Mouse (Mus musculus) embryonic stem cell, embryonic (primary cell): Measurements from ENCODE around the gene Fbxl15.

ENCODE experiments used
- CTCF ChIA-PET, 4 experiments: fragments of 300-600 bp in 2 of 4; fragments of 350-600 bp in 2 of 4; sonication (Branson Sonifier 250); formaldehyde crosslinking; loops; one replicate each; lab custom pipeline; 2022; ENCODE audit warnings: inconsistent platforms in 2 of 4; lab: Charles Lee
- POLR2A ChIA-PET, 4 experiments: fragments of 300-600 bp in 2 of 4; fragments of 350-600 bp in 2 of 4; sonication (Branson Sonifier 250); formaldehyde crosslinking; loops; one replicate each; lab custom pipeline; 2022; ENCODE audit warnings: antibody characterized with exemption in 4 of 4, inconsistent platforms in 1 of 4; lab: Charles Lee

Fbxl15 gene

DNA sequence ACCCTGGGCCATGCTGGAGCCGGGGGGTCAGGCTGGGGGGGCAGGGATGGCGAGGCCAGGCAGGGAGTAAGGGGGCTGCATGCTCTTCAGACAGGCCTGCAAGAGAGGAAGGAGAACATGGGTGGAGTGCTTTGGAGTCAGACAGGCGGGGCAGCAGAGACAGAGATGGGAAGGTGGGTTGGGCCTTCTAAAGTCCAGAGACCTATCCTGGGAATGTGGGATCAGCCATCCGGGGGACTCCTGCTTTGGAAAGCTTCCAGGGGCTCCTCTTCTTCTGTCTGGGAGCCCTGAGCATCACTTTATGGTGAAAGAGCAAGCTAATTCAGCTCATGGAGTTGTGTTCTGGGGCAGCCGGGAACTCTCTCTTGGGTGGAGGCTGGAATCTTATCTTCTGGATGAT lies 3.1 kb upstream of the Fbxl15 start:
- CTCF ChIA-PET, result no interaction called here
- POLR2A ChIA-PET, result interaction anchor here in 1 of 4 experiments (0.7 to 1.6 kb wide), 4 partner anchors 13 to 514 kb away, joined by 3 to 4 read pairs (median 3); partner anchors contain the start of genes Cuedc2 and Sufu

DNA sequence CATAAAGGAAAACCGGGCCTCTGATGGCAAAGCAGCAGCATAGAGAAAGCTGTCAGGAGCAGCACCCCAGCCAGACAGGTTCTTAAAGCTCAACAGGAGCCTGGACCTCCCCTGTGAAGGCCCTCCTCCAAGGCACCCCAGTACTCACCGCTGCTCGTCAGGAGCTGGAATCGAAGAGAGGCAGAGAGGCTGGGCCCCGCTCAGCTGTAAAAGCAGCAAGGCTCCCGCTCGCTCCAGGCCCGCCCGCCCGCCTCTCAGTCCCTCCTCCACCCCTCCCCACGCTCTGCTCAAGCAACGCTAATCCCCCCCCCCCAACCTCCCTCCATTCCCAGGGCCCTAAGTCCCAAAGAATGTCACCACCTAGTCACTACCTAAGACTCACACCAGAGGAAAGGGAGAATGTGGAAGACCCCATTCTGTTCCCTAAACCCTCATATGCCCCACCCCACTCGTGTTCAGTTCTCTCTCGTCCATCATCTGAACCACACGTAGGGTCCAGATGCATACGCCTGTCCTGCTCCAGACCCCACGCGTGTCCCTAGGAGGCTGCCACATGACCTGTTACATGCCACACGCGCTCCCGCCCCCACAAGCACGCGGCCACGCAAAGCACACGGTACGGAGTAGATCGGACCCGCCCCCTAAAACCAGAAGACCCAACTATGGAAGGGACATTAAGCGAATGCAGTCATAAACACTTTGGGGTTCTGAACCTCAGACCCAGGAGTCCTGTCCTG lies 1.8 kb upstream of the Fbxl15 start:
- ChIA-PET POLR2A (interaction anchor here in 2 of 4 experiments (0.9 to 1.6 kb wide), 3 partner anchors 12 to 43 kb away, joined by 3 to 5 read pairs (median 3); partner anchors contain the start of gene Cuedc2 (in 1 of the 2)), CTCF (no interaction called here)

- CTCF ChIA-PET, result interaction anchor here in 1 of 4 experiments (2.6 kb wide), 1 partner anchor 23 kb away, joined by 14 read pairs; the partner anchor contains the start of gene Nfkb2
- POLR2A ChIA-PET, result interaction anchor here in 2 of 4 experiments (1.0 to 3.4 kb wide), 6 partner anchors 8 to 260 kb away, joined by 3 to 35 read pairs (median 12); partner anchors contain the start of genes Actr1a (in 1 of the 2) and Cuedc2 (in 1 of the 2)
Measured at GRCm38 (mm10) chr19:46326756-46327305, 1.2 kb upstream of the Fbxl15 start, which contains the start of gene Psd. Gene Psd, minus strand, starts transcription at chr19:46327156.

- ChIA-PET POLR2A (interaction anchor here (0.5 to 3.5 kb wide), 43 partner anchors 8 to 1752 kb away, joined by 3 to 39 read pairs (median 6); partner anchors contain the start of genes Cuedc2 (in 4 of the 4), Nfkb2 (in 3 of the 4), Gbf1 (in 2 of the 4) and Sufu (in 2 of the 4)), CTCF (interaction anchor here in 3 of 4 experiments (1.1 to 3.1 kb wide), 16 partner anchors 8 to 245 kb away, joined by 3 to 14 read pairs (median 5); partner anchors contain the start of genes Cuedc2 (in 2 of the 3), Nfkb2 (in 2 of the 3) and Sufu (in 1 of the 3))
Measured at GRCm38 (mm10) chr19:46327531-46328064, 386 bp upstream of the Fbxl15 start.

DNA sequence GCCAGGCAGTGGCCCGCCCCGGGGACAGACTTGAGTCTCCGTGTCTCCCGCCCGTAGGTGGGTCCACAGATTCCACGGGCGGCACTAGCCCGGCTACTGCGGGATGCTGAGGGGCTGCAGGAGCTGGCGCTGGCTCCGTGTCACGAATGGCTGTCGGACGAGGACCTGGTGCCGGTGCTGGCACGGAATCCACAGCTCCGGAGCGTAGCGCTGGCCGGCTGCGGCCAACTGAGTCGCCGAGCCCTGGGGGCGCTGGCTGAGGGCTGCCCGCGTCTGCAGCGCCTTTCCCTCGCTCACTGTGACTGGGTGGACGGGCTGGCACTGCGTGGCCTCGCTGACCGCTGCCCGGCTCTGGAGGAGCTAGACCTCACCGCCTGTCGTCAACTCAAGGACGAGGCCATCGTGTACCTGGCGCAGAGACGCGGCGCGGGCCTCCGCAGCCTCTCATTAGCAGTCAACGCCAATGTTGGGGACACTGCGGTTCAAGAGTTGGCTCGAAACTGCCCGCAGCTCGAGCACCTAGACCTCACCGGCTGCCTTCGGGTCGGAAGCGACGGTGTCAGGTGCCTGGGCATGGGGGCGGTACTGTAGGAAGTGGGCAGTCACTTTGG lies 1.2 kb downstream of the Fbxl15 start:
- POLR2A ChIA-PET, result interaction anchor here (0.6 to 3.5 kb wide), 51 partner anchors 9 to 782 kb away, joined by 3 to 39 read pairs (median 4); partner anchors contain the start of genes Cuedc2 (in 3 of the 4), Nfkb2 (in 3 of the 4), Gbf1 (in 2 of the 4) and Mfsd13a (in 2 of the 4)
- CTCF ChIA-PET, result interaction anchor here (0.5 to 3.1 kb wide), 22 partner anchors 9 to 1179 kb away, joined by 3 to 14 read pairs (median 5); partner anchors contain the start of genes Cuedc2 (in 3 of the 4), Nfkb2 (in 3 of the 4), Pitx3 (in 1 of the 4) and Sufu (in 1 of the 4)

- ChIA-PET POLR2A (interaction anchor here in 3 of 4 experiments (0.6 to 3.5 kb wide), 15 partner anchors 8 to 783 kb away, joined by 3 to 39 read pairs (median 8); partner anchors contain the start of genes Cuedc2 (in 2 of the 3), Nfkb2 (in 2 of the 3) and Nolc1 (in 1 of the 3)), CTCF (interaction anchor here in 3 of 4 experiments (0.7 to 3.1 kb wide), 8 partner anchors 8 to 195 kb away, joined by 3 to 13 read pairs (median 4); partner anchors contain the start of genes Cuedc2 (in 1 of the 3), Nfkb2 (in 1 of the 3) and Pitx3 (in 1 of the 3))
Measured at GRCm38 (mm10) chr19:46329951-46330350, 2.0 kb downstream of the Fbxl15 start.

DNA sequence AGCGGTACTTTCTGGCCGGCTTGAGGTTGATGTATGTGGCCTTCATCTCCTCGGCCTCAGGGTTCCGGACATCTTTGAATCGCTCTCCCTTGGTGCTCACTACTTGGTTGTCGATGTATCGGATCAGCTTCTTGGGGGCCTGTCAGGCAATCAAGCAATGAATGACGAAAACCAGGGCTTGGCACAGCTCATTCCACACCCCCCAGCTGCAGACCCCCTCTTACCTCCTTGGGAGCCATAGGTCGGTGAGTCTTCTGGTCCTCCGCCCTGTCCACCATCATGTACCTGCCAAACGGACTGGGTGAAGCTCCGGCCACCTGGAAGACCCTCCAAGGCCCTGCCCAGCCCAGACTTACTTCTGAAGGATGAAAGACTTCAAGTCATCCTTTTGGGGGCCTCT lies 2.7 kb downstream of the Fbxl15 start:
- POLR2A ChIA-PET, result interaction anchor here in 2 of 4 experiments (0.7 to 3.5 kb wide), 8 partner anchors 7 to 195 kb away, joined by 3 to 39 read pairs (median 4); partner anchors contain the start of gene Cuedc2 (in 1 of the 2)
- CTCF ChIA-PET, result interaction anchor here in 3 of 4 experiments (0.5 to 2.0 kb wide), 7 partner anchors 26 to 195 kb away, joined by 3 to 7 read pairs (median 4); partner anchors contain the start of genes Nfkb2 (in 2 of the 3) and Pitx3 (in 1 of the 3)

DNA sequence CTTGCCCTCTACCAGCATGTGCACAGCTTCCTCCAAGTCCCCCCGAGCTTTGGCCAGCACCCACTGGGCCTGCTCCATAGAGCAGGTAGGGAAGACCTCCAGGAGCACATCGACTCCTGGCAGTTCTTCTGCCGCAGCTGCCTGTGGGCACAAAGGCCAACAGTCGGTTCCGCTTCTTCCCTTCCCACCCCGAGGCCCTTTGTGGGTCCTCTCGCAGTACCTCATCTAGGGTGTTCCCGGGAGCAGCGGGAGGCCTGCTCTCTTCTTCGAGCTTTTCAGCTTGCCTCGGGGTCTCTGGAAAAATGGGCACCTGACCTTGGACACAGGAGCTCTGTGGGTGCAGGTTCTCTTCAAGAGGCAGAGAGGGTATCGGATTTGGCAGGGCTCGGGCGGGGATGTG lies 3.3 kb downstream of the Fbxl15 start:
- CTCF ChIA-PET, result interaction anchor here in 3 of 4 experiments (0.5 to 1.8 kb wide), 4 partner anchors 27 to 196 kb away, joined by 3 to 7 read pairs (median 4); partner anchors contain the start of gene Nfkb2 (in 1 of the 3)
- POLR2A ChIA-PET, result interaction anchor here in 2 of 4 experiments (0.9 to 1.3 kb wide), 3 partner anchors 12 to 108 kb away, joined by 3 read pairs; no protein-coding TSS in a partner anchor

- ChIA-PET POLR2A (interaction anchor here in 2 of 4 experiments (1.1 to 1.3 kb wide), 2 partner anchors 49 to 108 kb away, joined by 3 read pairs; no protein-coding TSS in a partner anchor), CTCF (no interaction called here)
Measured at GRCm38 (mm10) chr19:46331936-46332335, 4.0 kb downstream of the Fbxl15 start.

DNA sequence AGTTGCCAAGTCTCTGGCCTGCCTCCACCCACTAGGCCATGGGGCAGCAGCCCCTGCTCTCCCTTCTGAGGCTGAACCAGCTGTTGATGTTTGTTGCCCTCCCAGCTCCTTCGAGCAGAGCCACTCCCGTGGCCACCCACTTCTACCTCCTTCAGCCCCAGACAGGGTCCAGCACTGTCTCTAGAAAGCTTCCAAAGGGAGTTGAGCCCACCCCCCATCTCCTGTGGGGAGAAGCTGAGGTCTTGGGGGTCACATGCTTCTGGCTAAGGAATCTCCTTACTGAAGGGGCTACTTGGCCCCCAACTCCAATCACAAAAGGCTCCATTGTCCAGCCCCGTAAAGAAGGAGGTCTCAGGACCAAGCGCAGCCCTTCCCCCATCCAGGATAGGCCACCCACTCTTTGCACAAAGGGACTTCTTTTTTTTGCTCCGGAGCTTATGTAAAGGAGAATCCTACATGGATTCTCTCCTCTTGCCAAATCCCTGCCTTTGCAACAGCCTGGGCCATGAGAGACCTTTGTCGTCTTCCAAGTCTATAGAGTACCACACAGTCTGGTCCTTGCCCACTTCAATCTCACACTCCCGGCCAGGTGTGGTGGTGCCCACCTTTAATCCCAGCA lies 4.8 kb downstream of the Fbxl15 start:
- CTCF ChIA-PET, result no interaction called here
- POLR2A ChIA-PET, result no interaction called here

GRCm38 (mm10) chr19:46333906-46334305 lies 5.9 kb downstream of the Fbxl15 start:
- POLR2A ChIA-PET, result interaction anchor here in 1 of 4 experiments (0.6 to 1.2 kb wide), 2 partner anchors 23 to 266 kb away, joined by 3 read pairs; no protein-coding TSS in a partner anchor
- CTCF ChIA-PET, result interaction anchor here in 1 of 4 experiments (1.6 kb wide), 1 partner anchor 63 kb away, joined by 3 read pairs; the partner anchor contains the start of gene Sufu

GRCm38 (mm10) chr19:46337719-46338330 lies 9.8 kb downstream of the Fbxl15 start:
- ChIA-PET POLR2A (interaction anchor here (0.6 to 5.0 kb wide), 34 partner anchors 8 to 408 kb away, joined by 3 to 40 read pairs (median 4); partner anchors contain the start of genes Fbxl15 (in 4 of the 4), Actr1a (in 1 of the 4), Gbf1 (in 1 of the 4) and Nolc1 (in 1 of the 4)), CTCF (interaction anchor here in 3 of 4 experiments (0.5 to 1.5 kb wide), 9 partner anchors 8 to 1282 kb away, joined by 3 to 5 read pairs (median 4); partner anchors contain the start of genes Fbxl15 (in 2 of the 3), Sufu (in 2 of the 3) and Nfkb2 (in 1 of the 3))

DNA sequence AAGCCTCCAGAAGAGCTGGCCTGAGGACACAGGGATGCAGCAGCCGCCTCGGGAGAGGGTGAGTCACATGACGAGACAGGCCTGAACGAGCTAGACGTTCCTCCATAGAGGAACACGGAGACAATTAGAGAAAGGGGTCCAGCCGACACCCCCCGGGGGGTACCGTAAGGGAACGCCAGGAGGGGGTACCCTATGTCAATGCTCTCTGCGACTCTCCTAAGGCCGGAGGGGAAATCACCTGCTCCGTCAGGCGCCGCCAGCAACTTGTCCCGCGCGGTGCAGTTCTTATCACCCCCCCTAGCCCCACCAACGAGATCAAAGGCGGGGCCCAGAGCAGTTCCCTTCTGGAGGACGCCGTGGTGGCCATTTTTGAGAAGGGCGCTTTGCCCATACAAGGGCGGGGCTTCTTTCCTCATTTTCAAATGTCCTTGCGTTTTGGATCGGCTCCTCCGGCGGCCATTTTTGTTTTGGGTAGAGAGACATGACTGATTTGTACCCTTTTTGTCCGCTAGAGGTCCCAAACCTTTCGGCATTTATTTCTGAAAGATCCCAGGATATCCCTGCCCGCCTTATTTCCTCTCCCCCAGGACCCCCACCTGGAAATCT lies 10.4 kb downstream of the Fbxl15 start, which contains the start of gene Cuedc2:
TSS of gene Cuedc2 (minus strand) at position 372 of the 606 bp plus-strand sequence.
- ChIA-PET POLR2A (interaction anchor here (0.6 to 5.0 kb wide), 33 partner anchors 9 to 408 kb away, joined by 3 to 40 read pairs (median 4); partner anchors contain the start of genes Fbxl15 (in 4 of the 4), Sufu (in 2 of the 4), Actr1a (in 1 of the 4) and Gbf1 (in 1 of the 4)), CTCF (interaction anchor here (0.5 to 1.5 kb wide), 11 partner anchors 9 to 1282 kb away, joined by 3 to 5 read pairs (median 4); partner anchors contain the start of genes Fbxl15 (in 2 of the 4), Nfkb2 (in 2 of the 4) and Sufu (in 2 of the 4))

- ChIA-PET CTCF (interaction anchor here in 2 of 4 experiments (0.5 to 1.2 kb wide), 4 partner anchors 18 to 172 kb away, joined by 3 to 4 read pairs (median 4); partner anchors contain the start of gene Nfkb2 (in 2 of the 2)), POLR2A (interaction anchor here in 2 of 4 experiments (1.0 to 5.0 kb wide), 11 partner anchors 9 to 260 kb away, joined by 3 to 40 read pairs (median 5); partner anchors contain the start of genes Fbxl15 (in 2 of the 2), Sufu (in 1 of the 2) and Wbp1l (in 1 of the 2))
Measured at GRCm38 (mm10) chr19:46338942-46339286, 10.9 kb downstream of the Fbxl15 start.
